Mouse (Mus musculus) lung, adult 2 months (tissue): ENCODE data around the gene Smim10l1. TPM values are rescaled to one million over a fixed set of nuclear protein-coding genes. Genes with fewer than 3 reads are reported as not detected.

Source experiments
- DNase-seq: peaks from one replicate; pipeline ENCODE4 v3.0.0; 2022
- H3K4me1 ChIP-seq: fragments of 200-500 bp; 2 replicates; pipeline ENCODE4 v1.6.1; 2011; ENCODE audit warnings: low read length; ENCODE audit not compliant: control insufficient read depth, insufficient read depth
- H3K4me3 ChIP-seq: fragments of 200-500 bp; replicated peaks from 2 replicates; pipeline ENCODE3; 2011; ENCODE audit warnings: low read depth, mild to moderate bottlenecking, control low read depth, low read length; ENCODE audit errors: extremely low read depth
- CTCF ChIP-seq: fragments of 200-500 bp; IDR thresholded peaks from 2 replicates; pipeline ENCODE4 v1.5.1; 2011; ENCODE audit warnings: mild to moderate bottlenecking, low read length, control low read depth; ENCODE audit not compliant: insufficient read depth
- POLR2A ChIP-seq: fragments of 200-500 bp; IDR thresholded peaks from 2 replicates; pipeline ENCODE4 v1.6.1; 2011; ENCODE audit warnings: low read depth, mild to moderate bottlenecking, control low read depth, low read length, borderline replicate concordance; ENCODE audit errors: extremely low read depth
- WGBS: fragments of 180-500 bp; shearing (Covaris S2); methylation state at CpG from one replicate; pipeline ENCODE4 v1.1.7; 2018; 5-methylcytosine and 5-hydroxymethylcytosine counted together
- polyA plus RNA-seq: library from polyadenylated mRNA; depleted of rRNA; stranded (reverse); fragments of >200 nt; gene quantifications from 2 replicates; pipeline ENCODE4 v1.2.3, GENCODE M21; 2012; rRNA removed

Gene Smim10l1
- 83.0 and 140 TPM in 2 replicates for polyA plus RNA-seq

DNA sequence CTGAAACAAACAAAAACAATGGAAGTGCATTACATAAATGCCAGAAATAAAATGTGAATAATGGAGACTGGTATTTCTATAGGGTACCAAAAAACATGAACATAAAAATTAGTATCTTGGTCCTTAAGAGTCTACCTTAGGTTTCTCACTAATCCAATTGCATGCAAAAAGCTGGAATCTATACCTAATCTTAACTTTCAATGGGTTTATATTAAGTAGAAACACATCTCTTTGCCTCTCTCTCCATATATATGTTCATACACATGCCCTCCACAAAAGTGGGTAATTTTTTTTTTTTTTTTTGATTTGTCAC lies at the start of gene Smim10l1:
Gene Smim10l1 (plus strand): TSS at position 301 of the 313 bp plus-strand sequence.
- TF ChIP-seq CTCF, result no peak
- H3K4me1 ChIP-seq, result peaks cover 2% of the 10 kb centered on the region; the same call in 1 of the 2 replicates
- no peak for DNase-seq

DNA sequence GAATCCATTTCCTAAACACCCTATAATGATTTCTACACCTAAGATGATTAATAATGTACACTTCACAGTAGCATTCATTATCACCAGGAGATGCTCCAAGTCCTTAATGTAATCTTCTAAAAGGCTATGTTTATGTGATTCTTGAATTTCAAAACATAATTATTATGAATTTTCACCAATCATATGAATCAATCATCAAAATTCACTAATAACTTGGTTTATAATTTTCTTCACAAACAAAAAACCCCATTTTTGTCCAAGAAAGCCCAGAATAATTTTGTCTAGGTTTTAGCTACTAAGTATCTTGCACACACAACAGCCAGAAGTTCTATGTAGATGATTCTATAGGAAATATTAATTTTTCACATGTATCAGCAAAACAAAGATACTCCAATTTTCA lies 49.0 kb upstream of the Smim10l1 start, which contains the start of gene Tas2r140:
Gene Tas2r140 (minus strand): TSS at position 101 of the 400 bp plus-strand sequence.
- Histone ChIP-seq H3K4me1 (no peaks in the 10 kb centered on the region), H3K4me3 (no peak within 1 kb of the TSS)
- DNase-seq, result no peak
- TF ChIP-seq CTCF, result no peak
- no peak for TF ChIP-seq POLR2A

More for the DNA sequence above, at the start of gene Smim10l1:
- H3K4me3 ChIP-seq, result peak within 1 kb of the TSS; percentile 89

DNA sequence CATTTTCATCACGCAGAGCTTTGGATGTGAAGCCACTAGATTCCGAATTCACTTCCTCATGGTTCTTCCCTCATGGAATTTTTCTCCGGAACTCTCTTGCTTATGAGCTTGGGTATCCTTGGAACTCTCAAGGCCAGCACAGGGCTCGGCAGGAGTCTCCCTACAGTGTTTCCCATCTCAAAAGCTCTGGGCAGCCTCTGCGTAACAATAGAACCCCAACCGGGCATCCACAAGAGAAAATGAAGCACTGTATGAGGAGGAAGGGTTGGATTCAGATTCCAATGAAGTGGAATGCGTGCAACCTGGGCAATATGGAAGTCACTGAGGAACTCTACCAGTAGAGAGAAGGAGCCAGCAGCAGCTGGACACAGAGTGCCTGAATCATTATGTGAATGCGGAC lies 12.5 kb upstream of the Smim10l1 start:
- TF ChIP-seq POLR2A, result no peak
- no peak for TF ChIP-seq CTCF
- DNase-seq, result no peak
- 87% methylated on average over 8 of the region's 8 CpGs for WGBS
- Histone ChIP-seq H3K4me3 (no peak overlapping the region), H3K4me1 (no peaks in the 10 kb centered on the region)

DNA sequence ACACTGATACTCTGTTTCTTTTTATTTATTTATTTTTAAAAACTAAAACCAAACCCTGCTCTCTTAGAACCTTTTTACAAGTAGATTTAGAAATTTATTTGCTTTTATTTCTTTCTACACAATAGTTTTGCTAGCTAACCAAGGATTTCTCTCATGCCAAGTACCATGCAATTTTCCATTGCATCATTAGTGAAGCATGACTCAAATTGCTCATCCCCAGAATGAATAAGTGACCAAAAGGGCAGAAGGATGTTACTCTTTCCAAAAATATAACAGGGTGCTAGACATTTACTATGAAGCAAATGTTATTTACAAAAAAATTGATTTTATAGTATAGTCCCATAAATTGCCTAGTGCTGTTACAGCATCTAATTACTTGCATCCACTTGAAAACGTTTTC lies 2.3 kb upstream of the Smim10l1 start:
- Histone ChIP-seq H3K4me1 (peaks cover 2% of the 10 kb centered on the region; the same call in 1 of the 2 replicates), H3K4me3 (no peak overlapping the region)
- TF ChIP-seq POLR2A (no peak), CTCF (no peak)
- 54% methylated on average over 1 of the region's 1 CpGs for WGBS
- no peak for DNase-seq

DNA sequence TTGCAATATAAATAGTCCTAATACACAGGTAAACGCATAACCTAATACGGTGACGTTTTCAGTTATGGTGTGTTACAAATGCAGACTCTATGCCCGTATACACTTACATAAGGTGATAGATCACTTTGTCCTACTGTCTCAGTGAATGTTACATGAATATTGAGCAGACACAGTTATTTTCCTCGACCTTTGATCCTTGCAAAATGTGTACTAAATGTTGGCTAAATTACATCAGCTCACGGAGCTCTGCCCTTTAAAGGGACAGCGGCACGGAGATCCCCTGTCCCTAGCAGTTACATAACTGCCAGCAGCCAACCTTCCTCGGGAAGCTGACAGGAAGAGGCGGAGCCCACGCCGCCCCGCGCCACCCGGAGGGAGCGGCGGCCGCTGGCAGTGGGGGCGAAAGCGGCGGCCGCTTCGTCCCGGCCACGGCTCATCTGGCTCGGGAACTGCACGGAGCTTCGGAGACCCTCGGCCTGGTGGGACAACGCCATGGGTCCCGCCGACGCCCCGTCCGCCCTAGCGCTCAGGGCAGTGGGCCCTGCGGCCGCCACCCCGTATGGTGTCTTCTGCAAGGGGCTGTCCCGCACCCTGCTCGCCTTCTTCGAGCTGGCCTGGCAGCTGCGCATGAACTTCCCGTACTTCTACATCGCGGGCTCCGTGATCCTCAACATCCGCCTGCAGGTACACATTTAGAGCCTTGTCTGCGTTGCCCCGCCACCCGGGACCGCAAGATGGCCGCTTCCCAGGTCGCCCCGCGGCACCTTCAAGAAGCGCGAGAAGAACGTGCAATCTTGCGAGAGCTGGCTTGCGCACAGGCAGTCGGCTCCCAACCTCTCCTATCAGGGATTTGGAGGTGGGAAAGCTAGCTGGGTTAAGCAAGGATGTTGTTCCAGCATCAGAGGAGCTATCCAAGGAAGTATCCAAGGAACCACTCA lies 482 bp downstream of the Smim10l1 start:
- TF ChIP-seq POLR2A, result peak; percentile 81
- TF ChIP-seq CTCF, result no peak
- peak overlapping the region; percentile 89 for H3K4me3 ChIP-seq
- 1% methylated on average over 62 of the region's 62 CpGs for WGBS
- peak; percentile 90 for DNase-seq
- peaks cover 2% of the 10 kb centered on the region; the same call in 1 of the 2 replicates for H3K4me1 ChIP-seq

Other genes with a start within 250 kb of the Smim10l1 start
- not detected in 2 replicates for gene Tas2r116, start 249.5 kb upstream of the Smim10l1 start, polyA plus RNA-seq
- not detected in 2 replicates for gene Tas2r110, start 236.9 kb upstream of the Smim10l1 start, polyA plus RNA-seq
- not detected in 2 replicates for gene Tas2r113, start 211.9 kb upstream of the Smim10l1 start, polyA plus RNA-seq
- gene Tas2r125, start 195.3 kb upstream of the Smim10l1 start, polyA plus RNA-seq, result not detected in 2 replicates
- not detected in 2 replicates for gene Tas2r129, start 153.8 kb upstream of the Smim10l1 start, polyA plus RNA-seq
- not detected in 2 replicates for gene Tas2r131, start 147.0 kb upstream of the Smim10l1 start, polyA plus RNA-seq
- not detected in 2 replicates for gene Tas2r109, start 123.9 kb upstream of the Smim10l1 start, polyA plus RNA-seq
- not detected in 2 replicates for gene Tas2r103, start 67.8 kb upstream of the Smim10l1 start, polyA plus RNA-seq
- not detected in 2 replicates for gene Tas2r140, start 49.1 kb upstream of the Smim10l1 start, polyA plus RNA-seq
- gene 5530400C23Rik, start 187.3 kb downstream of the Smim10l1 start, polyA plus RNA-seq, result not detected in 2 replicates